Mouse (Mus musculus): ENCODE results near the gene Gm6370.
"Not testable (repeated sequence)": the region's sequence is repeated elsewhere in the genome, so short reads cannot be mapped to it uniquely, and the experiment has no call there.

DNA sequence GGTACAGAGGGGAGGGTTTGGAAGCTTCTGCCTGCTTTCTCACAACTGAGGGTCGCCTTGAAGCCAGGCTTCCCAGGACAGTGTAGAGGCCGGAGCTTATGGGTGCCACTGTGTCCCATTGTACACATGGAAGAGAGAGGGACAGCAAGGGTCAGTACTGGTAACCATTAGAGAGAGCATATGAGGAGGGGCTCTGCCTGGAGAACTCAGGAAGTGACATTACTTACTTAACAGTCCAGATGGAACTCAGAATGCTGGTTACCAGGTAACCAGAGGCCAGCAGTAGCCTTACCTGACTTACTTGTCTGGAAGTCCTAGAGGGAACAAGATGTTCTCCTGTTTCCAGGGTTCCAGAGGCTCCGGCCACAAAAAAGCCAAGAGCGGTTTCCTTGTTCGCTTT, 22.7 kb downstream of the Gm6370 start, which contains the start of gene Gm3402:
- not testable (repeated sequence) for TF ChIP-seq CTCF (IDR thresholded peaks at IDR 0.05; ENCODE audit: borderline replicate concordance, extremely low read depth, insufficient read depth, insufficient read length); POLR2A (IDR thresholded peaks at IDR 0.05; ENCODE audit: borderline replicate concordance, extremely low read depth, insufficient read depth, insufficient read length, poor library complexity, severe bottlenecking)

Measured in brain, embryonic 14.5 days (tissue).